In genomic region chr8:123768492-123769356, GRCm38 (mm10) we compare ENCODE assay signal across 9 mouse cellular contexts. TPM values are rescaled to one million over a fixed set of nuclear protein-coding genes. Genes with fewer than 3 reads are reported as not detected.
DNase-seq lines count a peak whose midpoint lies in the region; ATAC-seq and TF ChIP-seq lines count a peak whose summit lies in the region.
"Had no signal": no experiment of that assay in that cellular context is flagged by ENCODE, and none has a peak within 500 bp of the region (broad histone marks: within the 10 kb centered on the region; RNA-seq: fewer than 3 reads in every experiment).

No protein-coding gene starts in this region.

- H3K4me2 ChIP-seq in forebrain, postnatal 0 days (ENCODE audit: low read depth), result no peak overlapping the region
- no peak overlapping the region for H3K4me2 ChIP-seq in stomach, postnatal 0 days (replicated peaks; ENCODE audit: low read depth)
- H3K4me2 ChIP-seq: heart, embryonic 15.5 days had no signal

- no peak overlapping the region for H3K4me3 ChIP-seq in forebrain, postnatal 0 days (ENCODE audit: low read depth, low read length)
- no peak overlapping the region for H3K4me3 ChIP-seq in stomach, postnatal 0 days (ENCODE audit: low read depth, low read length)
- H3K4me3 ChIP-seq: heart, embryonic 15.5 days had no signal

- TF ChIP-seq CTCF in forebrain, postnatal 0 days (IDR thresholded peaks at IDR 0.05; ENCODE audit: low read depth), result peak; percentile 88
- peak; percentile 91 for TF ChIP-seq CTCF in stomach, postnatal 0 days (IDR thresholded peaks at IDR 0.05; ENCODE audit: low read depth)

- no peaks in the 10 kb centered on the region for H3K9me3 ChIP-seq in forebrain, postnatal 0 days (ENCODE audit: low read length)
- no peaks in the 10 kb centered on the region for H3K9me3 ChIP-seq in stomach, postnatal 0 days (ENCODE audit: control insufficient read depth, low read length)
- H3K9me3 ChIP-seq: heart, embryonic 15.5 days had no signal

- DNase-seq in adrenal gland, adult (ENCODE audit: inconsistent age in 2 of 2, low spot score in 1 of 2), result peak; percentile 64 to 87
- no peak for DNase-seq in adrenal gland, adult 8-10 months
- peak; percentile 48 for DNase-seq in urinary bladder, postnatal 25 days (ENCODE audit: low spot score)
- DNase-seq in urinary bladder, postnatal 10 days (ENCODE audit: low spot score), result no peak
- DNase-seq in forebrain, postnatal 0 days, result peak; percentile 85
- DNase-seq in kidney, postnatal 25 days, result peak; percentile 53 to 68
- DNase-seq in lung, postnatal 10 days, result peak; percentile 70
- peak; percentile 80 for DNase-seq in stomach, postnatal 0 days (ENCODE audit: low spot score)

- ATAC-seq in forebrain, postnatal 0 days, result peak; percentile 70
- peak; percentile 34; the same call in 1 of the 2 replicates for ATAC-seq in stomach, postnatal 0 days (ENCODE audit: low FRiP score, low TSS enrichment)

- H3K27me3 ChIP-seq in forebrain, postnatal 0 days (ENCODE audit: insufficient read depth, low read length), result no peaks in the 10 kb centered on the region
- H3K27me3 ChIP-seq in stomach, postnatal 0 days (ENCODE audit: control insufficient read depth, insufficient read depth, low read length), result no peaks in the 10 kb centered on the region

- TF ChIP-seq EP300 in stomach, postnatal 0 days (optimal IDR thresholded peaks at IDR 0.05), result no peak

- peak overlapping the region; percentile 71 for H3K27ac ChIP-seq in forebrain, postnatal 0 days (ENCODE audit: low read depth, low read length)
- H3K27ac ChIP-seq in stomach, postnatal 0 days (replicated peaks), result no peak overlapping the region
- H3K27ac ChIP-seq: heart, embryonic 15.5 days had no signal

- H3K36me3 ChIP-seq in forebrain, postnatal 0 days (ENCODE audit: insufficient read depth), result no peaks in the 10 kb centered on the region
- H3K36me3 ChIP-seq in stomach, postnatal 0 days (ENCODE audit: control insufficient read depth, insufficient read depth, low read length), result no peaks in the 10 kb centered on the region
- H3K36me3 ChIP-seq: heart, embryonic 15.5 days had no signal

- no peak overlapping the region for H3K9ac ChIP-seq in forebrain, postnatal 0 days
- no peak overlapping the region for H3K9ac ChIP-seq in stomach, postnatal 0 days (ENCODE audit: low read length)
- H3K9ac ChIP-seq: heart, embryonic 15.5 days had no signal

- 54% methylated on average over 16 of the region's 16 CpGs for WGBS in forebrain, postnatal 0 days
- WGBS in stomach, postnatal 0 days, result 64% methylated on average over 16 of the region's 16 CpGs

- H3K4me1 ChIP-seq in forebrain, postnatal 0 days (ENCODE audit: insufficient read depth), result no peaks in the 10 kb centered on the region
- no peaks in the 10 kb centered on the region for H3K4me1 ChIP-seq in stomach, postnatal 0 days (replicated peaks; ENCODE audit: control insufficient read depth, insufficient read depth)

RNA-seq across cellular contexts. Expression of gene Rab4a, which starts 37.1 kb away (rescaled TPM):
- 10 to 100 TPM; 24.3 to 40.6 (median 34.0) TPM for total RNA-seq in adrenal gland, adult 8-10 months (2022)
- 70.9 and 72.8 TPM in 2 replicates for total RNA-seq in forebrain, postnatal 0 days (2014; rRNA removed)
- 113 and 127 TPM in 2 replicates for polyA plus RNA-seq in forebrain, postnatal 0 days (2015; fragmentation: Nextera tagmentation; extraction: Ambion mirVana)
- 25.8 and 27.0 TPM in 2 replicates for polyA plus RNA-seq in stomach, postnatal 0 days (2015; fragmentation: Nextera tagmentation; extraction: Ambion mirVana)

Comparison
In these comparisons a context has a peak if more than half of its experiments do, and no peak if none do; other contexts are left out.
1. DNase-seq: peak in adrenal gland, adult (2 of 2), urinary bladder, postnatal 25 days (single experiment), forebrain, postnatal 0 days (single experiment), kidney, postnatal 25 days (2 of 2), lung, postnatal 10 days (single experiment) and stomach, postnatal 0 days (single experiment); none in adrenal gland, adult 8-10 months (single experiment) and urinary bladder, postnatal 10 days (single experiment).